ENCODE assay signal across 14 mouse cellular contexts in the genomic region with DNA sequence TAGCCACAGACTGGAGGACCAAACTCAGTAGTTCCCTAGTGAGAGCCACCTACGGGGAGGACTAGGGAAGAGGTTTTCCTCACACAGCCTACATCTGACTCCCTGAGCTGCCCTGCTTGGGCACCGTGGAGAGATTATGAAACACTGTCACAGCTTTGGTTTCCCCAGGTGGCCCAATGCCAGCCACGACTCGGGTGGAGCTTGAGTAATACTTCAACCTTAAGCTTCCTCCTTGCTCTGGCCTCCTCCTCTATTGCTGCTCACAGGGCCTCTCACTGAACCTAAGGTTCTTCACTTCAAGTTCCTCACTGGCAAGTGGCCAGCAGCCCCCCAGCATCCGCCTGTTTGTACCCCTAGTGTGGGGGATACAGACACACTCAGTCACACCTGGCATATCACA.
DNase-seq lines count a peak whose midpoint lies in the region; ATAC-seq and TF ChIP-seq lines count a peak whose summit lies in the region.
"Had no signal": no experiment of that assay in that cellular context is flagged by ENCODE, and none has a peak within 500 bp of the region (broad histone marks: within the 10 kb centered on the region; RNA-seq: fewer than 3 reads in every experiment).

No protein-coding gene starts in this region.

- H3K9me3 ChIP-seq in lung, postnatal 0 days (ENCODE audit: low read length), result no peaks in the 10 kb centered on the region
- no peaks in the 10 kb centered on the region for H3K9me3 ChIP-seq in midbrain, embryonic 14.5 days (ENCODE audit: control insufficient read depth, low read length)
- H3K9me3 ChIP-seq: embryonic facial prominence, embryonic 12.5 days; forebrain, embryonic 13.5 days; heart, embryonic 13.5 days had no signal

- ATAC-seq in lung, postnatal 0 days, result peak; percentile 39
- no peak for ATAC-seq in midbrain, embryonic 14.5 days (ENCODE audit: low FRiP score, low TSS enrichment)
- ATAC-seq: activated CD4-positive, CD25-positive, alpha-beta regulatory T cell, adult 4 months; forebrain, embryonic 13.5 days had no signal

- peak; percentile 44 for DNase-seq in adrenal gland, adult 2 months
- no peak for DNase-seq in adrenal gland, adult 18-20 months (ENCODE audit: low spot score in 2 of 2)
- peak; percentile 18 for DNase-seq in urinary bladder, postnatal 14 days (ENCODE audit: low spot score)
- DNase-seq in urinary bladder, adult 2 months (ENCODE audit: low spot score), result no peak
- peak; percentile 54 for DNase-seq in lung, postnatal 0 days (ENCODE audit: low spot score)
- no peak for DNase-seq in left cerebral cortex, adult 9 months (ENCODE audit: low spot score in 2 of 2)
- no peak for DNase-seq in MN1 (ENCODE audit: low spot score)
- DNase-seq in midbrain, embryonic 14.5 days, result no peak
- DNase-seq: cerebellum, adult 11-12 months had no signal

- no peak overlapping the region for H3K4me3 ChIP-seq in lung, postnatal 0 days (ENCODE audit: low read depth, low read length)
- no peak overlapping the region for H3K4me3 ChIP-seq in midbrain, embryonic 14.5 days (replicated peaks; ENCODE audit: low read depth, low read length)
- H3K4me3 ChIP-seq: embryonic facial prominence, embryonic 12.5 days; forebrain, embryonic 13.5 days; heart, embryonic 13.5 days had no signal

- no peak for TF ChIP-seq CTCF in lung, postnatal 0 days (IDR thresholded peaks at IDR 0.05)

- no peaks in the 10 kb centered on the region for H3K36me3 ChIP-seq in lung, postnatal 0 days (ENCODE audit: insufficient read depth, low read length)
- no peaks in the 10 kb centered on the region for H3K36me3 ChIP-seq in midbrain, embryonic 14.5 days (ENCODE audit: control insufficient read depth, insufficient read depth, low read length)
- H3K36me3 ChIP-seq: embryonic facial prominence, embryonic 12.5 days; heart, embryonic 13.5 days had no signal

- TF ChIP-seq EP300 in lung, postnatal 0 days (IDR thresholded peaks at IDR 0.05), result no peak

- H3K9ac ChIP-seq in lung, postnatal 0 days (replicated peaks; ENCODE audit: low read depth), result no peak overlapping the region
- no peak overlapping the region for H3K9ac ChIP-seq in midbrain, embryonic 14.5 days (replicated peaks; ENCODE audit: low read length)
- H3K9ac ChIP-seq: embryonic facial prominence, embryonic 12.5 days; forebrain, embryonic 13.5 days; heart, embryonic 13.5 days had no signal

- H3K27ac ChIP-seq in lung, postnatal 0 days (ENCODE audit: low read length), result no peak overlapping the region
- no peak overlapping the region for H3K27ac ChIP-seq in midbrain, embryonic 14.5 days (replicated peaks; ENCODE audit: low read depth, low read length)
- H3K27ac ChIP-seq: embryonic facial prominence, embryonic 12.5 days; forebrain, embryonic 13.5 days; heart, embryonic 13.5 days; macrophage had no signal

- 30% methylated on average over 5 of the region's 5 CpGs for WGBS in lung, postnatal 0 days
- 76% methylated on average over 5 of the region's 5 CpGs for WGBS in midbrain, embryonic 14.5 days

- no peaks in the 10 kb centered on the region; the same call in 1 of the 2 replicates for H3K4me1 ChIP-seq in lung, postnatal 0 days (ENCODE audit: insufficient read depth, low read depth, low read length)
- peaks cover 38% of the 10 kb centered on the region for H3K4me1 ChIP-seq in midbrain, embryonic 14.5 days (ENCODE audit: control insufficient read depth, insufficient read depth, low read length)

- no peak overlapping the region for H3K4me2 ChIP-seq in lung, postnatal 0 days (replicated peaks; ENCODE audit: low read depth, low read length)
- H3K4me2 ChIP-seq in midbrain, embryonic 14.5 days (ENCODE audit: low read length), result no peak overlapping the region
- H3K4me2 ChIP-seq: embryonic facial prominence, embryonic 12.5 days; forebrain, embryonic 13.5 days; heart, embryonic 13.5 days had no signal

- H3K27me3 ChIP-seq in lung, postnatal 0 days (replicated peaks; ENCODE audit: insufficient read depth, low read length), result no peaks in the 10 kb centered on the region
- H3K27me3 ChIP-seq in midbrain, embryonic 14.5 days (ENCODE audit: control insufficient read depth, insufficient read depth, low read length), result no peaks in the 10 kb centered on the region

Comparison
In these comparisons a context has a peak if more than half of its experiments do, and no peak if none do; other contexts are left out.
1. DNase-seq: peak in adrenal gland, adult 2 months (single experiment), urinary bladder, postnatal 14 days (single experiment) and lung, postnatal 0 days (single experiment); none in adrenal gland, adult 18-20 months (0 of 2), urinary bladder, adult 2 months (single experiment), left cerebral cortex, adult 9 months (0 of 2), MN1 (single experiment) and midbrain, embryonic 14.5 days (single experiment).